Mouse (Mus musculus) small intestine, adult 2 months (tissue): ENCODE data around the gene Galnt12.

Experiments
- CTCF ChIP-seq: fragments of 200-500 bp; IDR thresholded peaks from 2 replicates; pipeline ENCODE4 v1.5.1; 2012; ENCODE audit warnings: low read depth, mild to moderate bottlenecking, control low read depth, inconsistent platforms, low read length, moderate library complexity, mixed read lengths; ENCODE audit not compliant: insufficient replicate concordance, insufficient read length; ENCODE audit errors: extremely low read depth
- POLR2A ChIP-seq: fragments of 200-500 bp; IDR thresholded peaks from 2 replicates; pipeline ENCODE4 v1.6.1; 2012; ENCODE audit warnings: low read depth, mild to moderate bottlenecking, control low read depth, inconsistent platforms, low read length, moderate library complexity

GRCm38 (mm10) chr4:47047765-47048164 is 43.9 kb upstream of the Galnt12 start:
- no peak for TF ChIP-seq CTCF
- no peak for TF ChIP-seq POLR2A
